Mouse (Mus musculus): ENCODE data around the gene Klhdc10.
"Not testable (repeated sequence)": the region's sequence is repeated elsewhere in the genome, so short reads cannot be mapped to it uniquely, and the experiment has no call there.

The Klhdc10 gene

DNA sequence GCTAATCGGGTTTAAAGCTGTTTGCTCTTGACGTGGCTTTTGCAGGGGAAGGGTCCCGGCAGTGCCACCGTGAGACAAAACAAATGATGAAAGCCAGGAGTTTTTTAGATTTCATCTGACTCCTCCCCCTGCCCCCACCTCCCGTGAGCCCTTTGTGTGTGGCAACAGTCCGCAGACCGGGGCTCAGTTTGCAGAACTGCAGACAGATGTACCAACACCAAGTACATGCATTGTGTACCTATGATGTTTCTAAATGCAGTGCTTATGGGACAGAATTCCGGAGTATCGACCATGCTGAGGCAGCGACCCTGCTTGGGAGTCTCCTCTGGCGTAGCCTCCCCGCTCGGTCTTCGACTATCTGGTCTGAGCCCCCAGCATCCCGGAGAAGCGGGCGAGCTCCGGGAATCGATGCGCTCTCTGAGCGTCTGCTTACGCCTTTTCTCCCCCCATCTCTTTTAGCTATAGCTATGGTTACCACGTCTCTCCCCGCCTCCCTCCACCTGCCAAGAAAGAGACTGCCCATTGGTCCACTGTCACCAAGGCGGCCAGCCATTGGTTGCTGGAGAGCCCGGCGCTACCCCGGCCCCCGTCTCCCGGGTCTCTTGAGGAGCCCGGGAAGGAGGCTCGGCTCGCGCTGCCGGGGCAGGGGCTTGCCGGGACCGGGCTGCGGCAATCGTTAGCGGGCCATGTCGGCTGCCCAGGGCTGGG lies at the start of gene Klhdc10:
TSS of gene Klhdc10 (plus strand) at position 561 of the 708 bp plus-strand sequence.
- peak; percentile 100 for DNase-seq (ENCODE audit: low spot score in 2 of 2)

DNA sequence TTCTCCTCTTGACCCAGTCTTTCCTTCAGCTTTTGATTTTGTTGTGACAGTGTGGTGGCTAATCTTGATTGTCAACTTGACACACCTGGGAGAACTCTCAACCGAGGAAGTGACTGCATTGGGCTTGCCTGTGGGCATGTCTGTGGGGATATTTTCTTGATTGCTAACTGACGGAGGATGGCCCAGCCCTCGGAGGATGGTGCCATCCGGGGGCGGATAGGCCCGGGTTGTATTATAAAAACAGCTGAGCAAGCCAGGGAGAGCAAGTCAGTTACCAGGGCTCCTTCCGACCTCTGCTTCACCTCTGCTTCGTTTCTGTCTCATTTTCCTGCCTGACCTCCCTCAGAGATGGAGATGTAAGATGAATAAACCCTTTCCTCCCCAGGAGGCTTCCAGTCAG lies 48.9 kb upstream of the Klhdc10 start:
- DNase-seq (ENCODE audit: low spot score in 2 of 2), result no peak

DNA sequence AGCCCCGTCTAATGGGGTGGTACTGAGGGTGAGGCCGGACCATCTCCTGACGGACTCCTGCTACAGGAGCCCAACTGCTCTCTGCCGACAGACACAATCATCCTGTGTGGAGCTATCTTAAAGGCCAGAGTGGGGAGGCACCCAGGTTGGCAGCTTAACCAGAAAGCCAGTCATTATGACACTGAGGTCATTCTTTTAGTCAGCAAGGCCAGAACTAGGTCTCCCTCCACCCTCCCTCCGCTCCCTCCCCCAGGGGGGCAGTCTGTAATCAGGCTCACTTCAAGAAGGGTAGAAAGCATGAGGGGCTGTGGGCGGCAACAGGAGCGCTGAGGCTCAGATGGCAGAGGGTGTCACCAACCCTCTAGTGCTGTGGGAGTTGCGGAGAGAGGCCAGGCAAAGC lies 48.0 kb upstream of the Klhdc10 start:
- no peak for DNase-seq (ENCODE audit: low spot score in 2 of 2)

- no peak for DNase-seq (ENCODE audit: low spot score in 2 of 2)
Measured at GRCm38 (mm10) chr6:30354760-30355159, 46.9 kb upstream of the Klhdc10 start.

- DNase-seq (ENCODE audit: low spot score in 2 of 2), result no peak
Measured at GRCm38 (mm10) chr6:30355701-30356100, 46.0 kb upstream of the Klhdc10 start.

DNA sequence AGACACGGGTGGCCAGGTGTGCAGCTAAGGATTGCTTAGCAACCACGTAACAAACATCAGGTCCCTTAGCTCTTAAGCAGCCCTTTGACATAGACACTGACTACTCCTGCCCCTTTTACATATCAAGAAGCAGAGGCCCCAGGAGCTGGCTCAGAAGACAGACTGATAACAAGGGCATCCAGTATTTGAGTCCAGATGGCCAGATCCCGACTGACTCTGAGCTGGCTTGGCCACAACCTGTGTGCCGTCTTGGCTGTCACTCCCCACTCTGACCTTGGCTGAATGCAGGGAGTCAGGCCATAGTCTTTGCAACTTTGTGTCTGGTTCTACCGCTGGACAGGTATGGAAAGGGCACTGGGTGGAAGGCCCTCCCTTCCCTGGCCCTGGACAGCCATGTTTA lies 45.5 kb upstream of the Klhdc10 start:
- no peak for DNase-seq (ENCODE audit: low spot score in 2 of 2)

DNA sequence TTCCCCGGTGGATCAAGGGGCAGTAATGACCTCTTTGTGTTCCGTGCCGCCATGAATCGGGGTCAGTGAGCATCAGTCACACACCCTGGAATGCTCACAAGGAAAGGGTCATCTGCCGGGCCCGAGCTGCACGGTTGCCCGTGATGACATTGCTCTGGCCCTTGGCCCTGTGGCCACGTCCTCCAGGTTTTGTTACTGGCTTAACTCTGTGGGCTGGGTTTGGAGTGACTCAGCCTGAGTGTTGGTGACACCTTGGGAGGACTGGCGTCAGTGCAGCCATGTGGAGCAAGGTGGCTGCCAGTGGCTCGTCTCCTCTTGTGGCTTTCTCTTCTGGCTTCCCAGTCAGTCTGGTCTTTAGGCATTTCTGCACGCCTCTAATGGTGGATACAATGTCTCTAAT lies 45.0 kb upstream of the Klhdc10 start:
- no peak for DNase-seq (ENCODE audit: low spot score in 2 of 2)

DNA sequence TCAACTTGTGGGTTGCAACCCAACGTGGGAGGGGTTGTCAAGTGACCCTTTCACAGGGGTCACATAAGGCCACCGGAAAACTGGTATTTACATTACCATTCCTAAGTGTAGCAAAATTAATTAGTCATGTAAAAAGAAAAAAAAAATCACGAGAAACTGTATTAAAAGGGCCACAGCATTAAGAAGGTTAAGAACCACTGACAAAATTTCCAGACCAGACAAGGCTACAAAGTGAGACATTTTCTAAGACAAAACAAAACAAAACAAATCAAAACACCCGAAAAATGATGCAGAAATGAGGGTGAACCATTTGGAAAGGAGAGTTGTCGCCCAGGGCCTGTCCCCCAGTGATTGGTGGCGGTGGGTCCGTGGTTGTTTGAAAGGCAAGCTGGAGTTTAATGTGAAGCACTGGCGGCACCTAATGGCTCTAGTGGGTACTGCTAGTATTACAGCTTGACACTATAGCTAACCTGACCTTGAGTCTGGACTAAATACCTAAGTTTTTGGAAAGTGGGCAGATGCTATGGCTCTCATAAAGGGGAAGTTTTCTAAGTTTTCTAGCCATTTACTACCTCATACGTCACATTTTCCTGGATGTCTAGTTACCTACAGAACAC lies 44.0 kb upstream of the Klhdc10 start:
- peak; percentile 85 to 93 for DNase-seq (ENCODE audit: low spot score in 2 of 2)

DNA sequence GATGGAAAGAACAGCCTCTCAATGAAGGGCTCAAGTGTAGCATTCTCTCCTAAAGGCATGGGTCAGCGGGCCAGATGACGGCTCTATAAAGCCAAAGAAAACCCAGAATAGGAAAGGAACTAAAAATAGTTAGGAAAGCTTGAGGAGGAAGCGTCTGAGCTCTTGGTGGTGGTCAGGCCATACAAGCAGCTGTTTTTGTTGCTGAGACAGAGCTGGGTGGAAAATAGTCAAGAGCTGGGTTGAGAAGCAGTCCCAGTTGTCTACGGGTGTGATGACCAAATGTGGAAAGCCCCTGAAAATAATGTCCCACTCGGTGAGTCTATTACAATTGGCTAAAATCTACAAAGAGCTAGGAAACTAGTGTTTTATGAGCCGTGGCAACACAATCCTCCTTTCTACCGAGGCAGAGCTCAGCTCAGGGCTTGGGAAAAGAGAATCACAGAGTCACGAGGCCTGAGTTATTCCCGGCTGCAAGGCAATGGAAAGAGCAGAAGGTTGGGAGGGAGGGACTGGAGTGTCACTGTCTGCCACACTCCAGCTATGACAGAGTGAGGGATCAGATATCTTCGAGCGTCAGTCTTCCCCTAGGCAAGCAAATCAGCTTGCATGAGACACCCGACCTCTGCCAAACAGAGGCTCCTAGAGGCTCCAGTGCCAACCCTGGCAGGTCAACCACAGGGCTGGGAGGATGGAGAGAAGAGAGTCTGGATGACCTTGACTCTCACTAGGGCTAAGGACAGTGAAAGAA lies 41.7 kb upstream of the Klhdc10 start:
- DNase-seq (ENCODE audit: low spot score in 2 of 2), result no peak

DNA sequence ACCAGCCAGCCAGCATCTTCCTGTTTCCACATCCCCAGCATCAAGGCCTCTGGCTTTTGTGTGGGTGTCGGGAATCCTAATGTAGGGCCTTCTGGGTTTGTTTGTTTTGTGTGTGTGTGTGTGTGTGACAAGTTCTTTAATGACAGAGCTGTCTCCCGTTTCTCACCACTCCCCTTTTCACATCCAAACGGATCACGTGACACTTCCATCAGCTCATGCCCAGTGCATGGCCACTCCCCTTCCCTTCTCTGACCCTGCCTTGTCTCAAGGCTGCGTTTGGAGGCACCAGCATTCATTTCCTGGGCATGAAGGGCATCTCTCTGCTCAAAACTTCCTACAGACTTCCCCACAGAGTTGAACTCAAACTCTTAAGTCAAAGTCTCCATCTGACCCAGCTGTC lies 37.9 kb upstream of the Klhdc10 start:
- no peak for DNase-seq (ENCODE audit: low spot score in 2 of 2)

- no peak for DNase-seq (ENCODE audit: low spot score in 2 of 2)
Measured at GRCm38 (mm10) chr6:30369291-30369690, 32.4 kb upstream of the Klhdc10 start.

DNA sequence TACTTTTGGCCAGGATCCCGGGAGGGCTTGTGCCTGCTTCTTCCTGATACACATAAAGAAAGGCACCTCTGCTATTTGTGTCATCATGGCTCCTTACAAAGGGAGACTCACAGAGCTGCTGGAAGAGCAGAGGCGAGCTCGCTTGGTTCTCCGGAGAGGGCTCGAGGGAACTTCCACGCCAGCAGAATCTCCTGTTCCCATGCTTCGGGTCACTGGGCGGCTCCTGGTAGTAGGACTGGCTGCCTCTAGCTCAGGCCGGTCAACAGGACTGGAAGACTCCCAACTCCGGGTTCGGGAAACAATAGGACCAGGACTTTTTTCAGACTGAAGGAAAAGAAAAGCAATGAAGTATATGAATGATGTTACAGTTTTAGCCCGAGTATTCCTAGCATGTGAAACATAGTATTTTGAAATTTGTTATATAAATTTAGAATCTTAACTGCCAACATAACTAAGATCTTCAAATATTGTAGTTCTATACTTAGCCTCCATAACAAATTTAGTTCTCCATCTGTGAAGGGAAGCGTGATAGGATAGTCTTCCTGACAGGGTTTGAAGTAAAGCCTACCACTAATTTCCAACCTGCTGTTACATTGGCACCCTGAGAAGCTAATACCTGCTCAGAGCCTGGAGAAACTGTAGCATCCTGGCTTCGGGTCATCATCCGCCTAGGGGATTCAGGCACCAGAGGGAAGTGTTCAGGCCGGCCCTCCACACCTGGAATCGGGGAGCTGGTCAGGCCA lies 28.9 kb upstream of the Klhdc10 start:
- DNase-seq (ENCODE audit: low spot score in 2 of 2), result no peak

DNA sequence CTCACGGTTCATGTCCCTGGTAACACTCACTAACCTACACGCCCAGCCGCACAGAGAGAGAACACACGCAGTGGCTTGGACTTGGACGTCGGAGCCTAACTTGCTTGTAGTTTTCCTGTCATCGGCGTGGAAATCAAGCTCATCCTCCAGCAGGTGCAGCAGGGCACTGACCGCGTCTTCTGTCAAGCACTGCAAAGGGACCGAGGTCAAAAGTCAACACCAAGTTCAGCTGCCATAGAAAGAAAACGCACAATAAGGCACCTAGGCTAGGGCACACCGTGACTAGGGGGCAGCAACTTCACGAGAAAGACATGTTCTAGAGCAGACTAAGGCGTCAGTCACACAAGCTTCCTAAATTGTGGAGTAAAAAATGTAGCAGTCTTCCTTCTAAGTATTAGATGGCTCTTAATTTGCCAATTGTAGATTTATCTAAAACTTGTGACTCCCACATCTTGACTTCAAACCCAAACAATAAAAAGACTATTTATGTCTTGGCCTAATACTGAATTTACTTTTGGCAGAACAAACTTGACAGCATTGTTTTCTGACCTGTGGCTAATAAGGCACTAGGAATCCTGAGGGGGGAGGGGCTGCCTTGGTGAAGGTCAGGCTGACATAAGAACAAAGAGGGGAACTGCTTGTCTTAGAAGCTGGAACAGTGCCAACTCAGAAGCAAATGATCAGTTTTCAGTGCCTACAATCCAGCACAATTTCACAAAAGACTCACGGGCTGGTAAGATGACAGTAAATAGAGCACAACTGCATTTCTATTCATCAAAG lies 26.7 kb upstream of the Klhdc10 start:
- no peak for DNase-seq (ENCODE audit: low spot score in 2 of 2)

DNA sequence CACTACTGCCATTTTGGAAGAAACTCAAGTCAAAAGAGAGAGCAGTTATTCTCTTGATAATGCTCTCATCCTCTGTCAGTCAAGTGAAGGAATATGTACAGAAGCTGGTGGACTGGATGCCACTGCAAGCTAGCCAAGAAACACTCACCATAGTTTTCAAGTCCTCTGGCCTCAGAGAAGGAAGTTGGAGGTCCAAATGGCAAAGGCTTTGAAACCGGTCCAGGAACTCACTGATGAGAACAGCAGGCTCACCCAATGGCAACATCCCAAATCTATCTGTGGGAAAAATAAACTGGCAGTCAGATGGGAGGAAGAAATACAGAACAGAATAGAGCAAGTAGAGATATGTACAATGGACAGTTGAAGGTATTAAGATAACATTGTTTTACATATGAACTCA lies 25.9 kb upstream of the Klhdc10 start:
- no peak for DNase-seq (ENCODE audit: low spot score in 2 of 2)

DNA sequence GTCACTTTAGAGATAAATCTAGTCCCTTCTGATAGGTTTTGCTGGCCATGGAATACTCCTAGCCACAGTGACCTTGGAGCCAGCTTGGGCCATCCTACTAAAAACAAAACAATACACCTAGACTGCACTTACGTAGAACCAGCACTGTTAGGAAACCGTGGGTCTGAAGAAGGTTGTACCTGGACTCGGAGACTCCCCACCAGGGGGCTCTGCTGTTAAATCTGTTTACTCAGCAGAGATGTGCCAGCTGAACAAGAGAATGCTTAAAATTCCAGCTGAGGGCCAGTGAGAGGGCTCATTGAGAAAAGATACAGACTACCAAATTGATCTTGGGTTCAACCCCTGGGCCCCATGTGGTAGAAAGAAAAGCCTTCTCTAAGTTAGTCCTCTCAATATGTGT lies 20.6 kb upstream of the Klhdc10 start:
- DNase-seq (ENCODE audit: low spot score in 2 of 2), result no peak

- not testable (repeated sequence) for DNase-seq (ENCODE audit: low spot score in 2 of 2)
Measured at GRCm38 (mm10) chr6:30390271-30390670, 11.4 kb upstream of the Klhdc10 start.

DNA sequence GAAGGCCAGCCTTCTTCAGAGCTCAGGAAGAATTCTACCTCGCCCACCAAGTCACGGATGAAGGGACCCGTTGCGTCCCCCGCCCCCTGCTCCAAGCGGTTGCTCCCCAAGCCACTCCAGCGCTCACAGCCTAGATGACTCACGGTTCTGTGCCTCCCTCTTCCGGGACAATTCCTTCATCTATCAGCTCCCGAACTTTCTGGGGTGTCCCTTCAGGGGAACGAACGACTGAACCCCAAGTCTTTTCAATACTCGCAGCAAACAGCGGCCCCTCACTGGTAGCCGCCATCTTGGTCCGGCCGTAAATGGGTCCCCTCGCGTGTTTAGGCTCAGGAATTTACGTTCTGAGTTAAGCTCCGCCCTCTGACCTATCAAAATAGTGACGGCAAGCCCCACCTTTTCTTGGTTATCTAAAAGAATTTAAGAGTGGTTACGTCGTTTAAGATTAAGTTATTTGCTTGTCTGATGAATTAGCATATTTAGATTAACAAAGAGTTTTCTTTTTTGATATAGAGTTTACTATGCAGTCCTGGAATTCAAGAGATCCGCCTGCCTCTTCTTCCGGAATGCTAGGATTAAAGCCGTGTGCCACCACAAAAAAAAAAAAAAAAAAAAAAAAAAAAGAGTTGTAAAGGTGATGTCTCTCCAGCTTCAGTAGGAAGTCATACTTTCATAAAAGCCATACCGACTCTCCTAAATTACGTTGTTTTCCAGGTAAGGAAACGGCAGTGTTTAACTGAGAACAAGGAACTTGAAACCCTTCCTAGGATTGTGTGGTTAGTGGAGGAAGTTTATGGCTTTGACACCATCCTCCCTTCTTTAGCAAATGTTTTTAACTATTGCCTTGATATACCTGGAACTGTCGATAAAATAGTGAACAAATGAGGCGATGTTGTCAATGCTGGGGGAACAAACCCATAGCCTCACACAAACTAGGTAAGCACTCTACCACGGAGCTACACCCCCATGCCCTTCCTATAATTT lies 10.7 kb upstream of the Klhdc10 start, which contains the start of gene Zc3hc1:
TSS of gene Zc3hc1 (minus strand) at position 315 of the 984 bp plus-strand sequence.
- DNase-seq (ENCODE audit: low spot score in 2 of 2), result peak; percentile 83 to 84

DNA sequence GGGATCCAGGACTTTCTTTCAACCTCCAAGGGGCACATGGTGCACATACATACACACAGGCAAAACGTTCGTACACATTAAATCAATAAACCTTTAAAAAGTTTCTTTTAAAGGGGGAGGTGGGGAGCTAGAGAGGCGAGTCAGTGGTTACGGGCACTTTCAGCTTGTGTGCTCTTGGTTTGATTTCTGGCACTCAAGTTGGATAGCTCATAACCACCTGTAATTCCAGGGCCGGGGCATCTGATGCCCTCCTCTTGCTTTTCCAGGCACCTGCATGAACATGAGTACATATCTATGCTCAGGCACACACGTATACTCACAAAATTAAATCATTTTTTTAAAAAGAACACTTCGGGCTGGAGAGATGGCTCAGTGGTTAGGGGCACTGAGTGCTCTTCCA lies 9.7 kb upstream of the Klhdc10 start:
- no peak for DNase-seq (ENCODE audit: low spot score in 2 of 2)

DNA sequence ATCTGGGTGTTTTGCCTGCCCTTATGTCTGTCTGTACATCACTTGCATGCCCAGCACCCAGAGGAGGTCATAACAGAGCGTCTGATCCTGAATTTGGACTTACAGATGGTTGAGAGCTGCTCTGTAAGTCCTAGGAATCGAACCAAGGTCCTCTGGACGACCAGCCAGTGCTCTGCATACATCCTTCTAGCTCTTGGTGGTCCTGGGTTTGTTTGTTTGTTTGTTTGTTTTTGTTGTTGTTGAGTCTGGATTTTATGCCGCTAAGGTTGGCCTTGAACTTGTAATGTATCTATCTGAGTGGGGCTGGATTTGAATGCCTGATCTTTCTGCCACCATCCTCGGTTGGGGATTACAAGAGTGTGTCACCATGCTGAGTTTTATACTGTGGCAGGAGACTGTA lies 1.5 kb upstream of the Klhdc10 start:
- no peak for DNase-seq (ENCODE audit: low spot score in 2 of 2)

DNA sequence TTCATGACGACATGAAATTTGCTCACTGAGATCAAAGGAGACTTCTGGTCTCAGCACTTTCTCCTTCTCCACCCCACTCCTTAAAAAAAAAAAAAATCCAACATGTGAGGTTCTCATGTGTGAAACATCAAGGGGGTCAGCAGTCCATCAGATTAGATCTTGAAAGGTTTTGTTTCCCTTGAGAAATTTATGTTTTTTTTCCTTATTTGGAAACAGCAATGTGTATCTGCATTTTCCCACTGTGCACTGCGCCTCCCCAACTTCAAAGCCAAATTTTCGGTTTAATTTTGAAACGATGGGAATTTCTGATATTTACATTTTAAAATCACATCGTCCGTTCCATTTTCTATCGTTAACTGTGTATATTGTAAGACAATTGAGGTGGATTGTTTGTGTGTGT lies 952 bp upstream of the Klhdc10 start:
- no peak for DNase-seq (ENCODE audit: low spot score in 2 of 2)

All from right cerebral cortex, adult 2 months (tissue).